Mouse (Mus musculus) liver, embryonic 13.5 days (tissue): ENCODE data around the gene Nploc4. TPM values are rescaled to one million over a fixed set of nuclear protein-coding genes. Genes with fewer than 3 reads are reported as not detected.
A peak's percentile ranks its signal among the peaks of the same experiment; 100 is the strongest.
"Not testable (repeated sequence)": the region's sequence is repeated elsewhere in the genome, so short reads cannot be mapped to it uniquely, and the experiment has no call there.

ENCODE experiments used
- ATAC-seq: fragments of 200-750 bp; cut with Nextera tagmentation; 2 replicates; pipeline ENCODE4 v1.8.0; 2017; ENCODE audit warnings: low read depth, mild to moderate bottlenecking, moderate number of reproducible peaks, moderate library complexity
- DNase-seq: peaks from one replicate; pipeline ENCODE4 v3.0.0; 2022
- H3K27ac ChIP-seq: fragments of 300-500 bp; sonication (generic); 2 replicates; pipeline ENCODE4 v1.5.1; 2015; ENCODE audit warnings: moderate library complexity, mild to moderate bottlenecking, inconsistent platforms
- H3K27me3 ChIP-seq: fragments of 300-500 bp; sonication (generic); 2 replicates; pipeline ENCODE4 v1.6.1; 2015; ENCODE audit warnings: mild to moderate bottlenecking, inconsistent platforms
- H3K36me3 ChIP-seq: fragments of 300-500 bp; sonication (generic); 2 replicates; pipeline ENCODE4 v1.6.1; 2015; ENCODE audit warnings: mild to moderate bottlenecking, inconsistent platforms
- H3K4me1 ChIP-seq: fragments of 300-500 bp; sonication (generic); replicated peaks from 2 replicates; pipeline ENCODE4 v1.6.1; 2015; ENCODE audit warnings: inconsistent platforms
- H3K4me2 ChIP-seq: fragments of 300-500 bp; sonication (generic); 2 replicates; pipeline ENCODE4 v1.6.1; 2015; ENCODE audit warnings: inconsistent platforms, mild to moderate bottlenecking, moderate library complexity
- H3K4me3 ChIP-seq: fragments of 300-500 bp; sonication (generic); replicated peaks from 2 replicates; pipeline ENCODE4 v1.5.1; 2015; ENCODE audit warnings: mild to moderate bottlenecking, inconsistent platforms
- H3K9ac ChIP-seq: fragments of 300-500 bp; sonication (generic); 2 replicates; pipeline ENCODE4 v1.6.1; 2015; ENCODE audit warnings: mild to moderate bottlenecking, inconsistent platforms
- H3K9me3 ChIP-seq: fragments of 300-500 bp; sonication (generic); replicated peaks from 2 replicates; pipeline ENCODE4 v1.6.1; 2016; ENCODE audit warnings: inconsistent platforms
- WGBS: fragments of 180-500 bp; shearing (Covaris S2); methylation state at CpG from one replicate; pipeline ENCODE4 v1.1.7; 2015; ENCODE audit not compliant: insufficient replicate concordance; 5-methylcytosine and 5-hydroxymethylcytosine counted together
- polyA plus RNA-seq: library from polyadenylated mRNA; unstranded; fragments of >200 nt; fragmentation: Nextera tagmentation; extraction: Ambion mirVana; gene quantifications from 2 replicates; pipeline ENCODE4 v1.2.1, GENCODE M21; 2015

The Nploc4 gene
- polyA plus RNA-seq, 1 experiment from 2014 or later, result 22.3 TPM

- Histone ChIP-seq H3K36me3 (no peaks in the 10 kb centered on the region), H3K9me3 (no peaks in the 10 kb centered on the region), H3K4me2 (no peak within 1 kb of the TSS), H3K27ac (no peak within 1 kb of the TSS), H3K4me3 (no peak within 1 kb of the TSS), H3K27me3 (no peaks in the 10 kb centered on the region), H3K4me1 (no peaks in the 10 kb centered on the region), H3K9ac (no peak within 1 kb of the TSS)
- ATAC-seq (no peak), DNase-seq (no peak)
- 81% methylated on average over 3 of the region's 3 CpGs for WGBS
Observed at GRCm38 (mm10) chr11:120442344-120442743, 4.8 kb upstream of the Nploc4 start, which contains the start of gene Tspan10. Tspan10 (plus strand) TSS chr11:120442644.

- Histone ChIP-seq H3K4me3 (peak overlapping the region; percentile 97), H3K9me3 (no peaks in the 10 kb centered on the region), H3K36me3 (peaks cover 23% of the 10 kb centered on the region), H3K27me3 (no peaks in the 10 kb centered on the region), H3K9ac (peak overlapping the region; percentile 96), H3K27ac (peak overlapping the region; percentile 93), H3K4me2 (peak overlapping the region; percentile 79), H3K4me1 (peaks cover 16% of the 10 kb centered on the region)
- ATAC-seq, result no peak
- DNase-seq, result no peak
- 26% methylated on average over 12 of the region's 12 CpGs for WGBS
Observed at GRCm38 (mm10) chr11:120437857-120438385, 413 bp upstream of the Nploc4 start.

GRCm38 (mm10) chr11:120426727-120427126, 10.8 kb downstream of the Nploc4 start:
- DNase-seq, result no peak
- ATAC-seq, result no peak
- no peak overlapping the region for H3K9ac ChIP-seq
- no peaks in the 10 kb centered on the region for H3K27me3 ChIP-seq
- H3K27ac ChIP-seq, result no peak overlapping the region
- H3K4me1 ChIP-seq, result no peaks in the 10 kb centered on the region
- WGBS, result 78% methylated on average over 3 of the region's 3 CpGs
- peaks cover 91% of the 10 kb centered on the region for H3K36me3 ChIP-seq
- H3K4me2 ChIP-seq, result no peak overlapping the region
- H3K4me3 ChIP-seq, result no peak overlapping the region
- H3K9me3 ChIP-seq, result no peaks in the 10 kb centered on the region

GRCm38 (mm10) chr11:120423569-120424295, 13.8 kb downstream of the Nploc4 start:
- peaks cover 94% of the 10 kb centered on the region for H3K36me3 ChIP-seq
- DNase-seq, result no peak

GRCm38 (mm10) chr11:120422651-120423568, 14.6 kb downstream of the Nploc4 start:
- H3K4me2 ChIP-seq, result no peak overlapping the region
- peaks cover 94% of the 10 kb centered on the region for H3K36me3 ChIP-seq
- H3K27me3 ChIP-seq, result no peaks in the 10 kb centered on the region
- H3K27ac ChIP-seq, result no peak overlapping the region
- 78% methylated on average over 13 of the region's 13 CpGs for WGBS
- H3K4me1 ChIP-seq, result no peaks in the 10 kb centered on the region
- DNase-seq (no peak), ATAC-seq (no peak)
- no peak overlapping the region for H3K9ac ChIP-seq
- H3K4me3 ChIP-seq, result no peak overlapping the region
- no peaks in the 10 kb centered on the region for H3K9me3 ChIP-seq

More at GRCm38 (mm10) chr11:120423569-120424295, 13.8 kb downstream of the Nploc4 start:
- Histone ChIP-seq H3K27me3 (no peaks in the 10 kb centered on the region), H3K4me3 (no peak overlapping the region), H3K4me2 (no peak overlapping the region), H3K27ac (no peak overlapping the region), H3K4me1 (no peaks in the 10 kb centered on the region), H3K9me3 (no peaks in the 10 kb centered on the region), H3K9ac (no peak overlapping the region)
- no peak for ATAC-seq
- WGBS, result 70% methylated on average over 9 of the region's 9 CpGs

- ATAC-seq (no peak), DNase-seq (no peak)
- Histone ChIP-seq H3K4me2 (no peak overlapping the region), H3K4me1 (no peaks in the 10 kb centered on the region), H3K27ac (no peak overlapping the region), H3K36me3 (peaks cover 98% of the 10 kb centered on the region), H3K9me3 (no peaks in the 10 kb centered on the region), H3K4me3 (no peak overlapping the region), H3K27me3 (no peaks in the 10 kb centered on the region), H3K9ac (no peak overlapping the region)
- 95% methylated on average over 1 of the region's 1 CpGs for WGBS
Observed at GRCm38 (mm10) chr11:120418592-120418991, 18.9 kb downstream of the Nploc4 start.

GRCm38 (mm10) chr11:120417852-120418251, 19.7 kb downstream of the Nploc4 start:
- WGBS, result 88% methylated on average over 7 of the region's 7 CpGs
- Histone ChIP-seq H3K4me1 (no peaks in the 10 kb centered on the region), H3K36me3 (peaks cover 98% of the 10 kb centered on the region), H3K9me3 (no peaks in the 10 kb centered on the region), H3K27ac (no peak overlapping the region), H3K4me2 (no peak overlapping the region), H3K4me3 (no peak overlapping the region), H3K27me3 (no peaks in the 10 kb centered on the region), H3K9ac (no peak overlapping the region)
- ATAC-seq (no peak), DNase-seq (no peak)

- ATAC-seq, H3K9ac ChIP-seq, H3K27me3 ChIP-seq, DNase-seq, H3K27ac ChIP-seq, H3K4me2 ChIP-seq, H3K4me1 ChIP-seq, H3K4me3 ChIP-seq, H3K9me3 ChIP-seq: not testable (repeated sequence)
- peaks cover 98% of the 10 kb centered on the region for H3K36me3 ChIP-seq
- 92% methylated on average over 7 of the region's 10 CpGs for WGBS
Observed at GRCm38 (mm10) chr11:120413621-120414020, 23.9 kb downstream of the Nploc4 start.

- Histone ChIP-seq H3K4me3 (no peak overlapping the region), H3K4me2 (no peak overlapping the region; the same call in 1 of the 2 replicates), H3K4me1 (peaks cover 37% of the 10 kb centered on the region), H3K36me3 (peaks cover 98% of the 10 kb centered on the region), H3K27me3 (no peaks in the 10 kb centered on the region), H3K27ac (peak overlapping the region; percentile 55), H3K9ac (no peak overlapping the region), H3K9me3 (no peaks in the 10 kb centered on the region)
- no peak for DNase-seq
- 61% methylated on average over 1 of the region's 1 CpGs for WGBS
- ATAC-seq, result no peak
Observed at GRCm38 (mm10) chr11:120406445-120406844, 31.1 kb downstream of the Nploc4 start.

GRCm38 (mm10) chr11:120405867-120406266, 31.6 kb downstream of the Nploc4 start:
- H3K27ac ChIP-seq, result peak overlapping the region; percentile 55
- DNase-seq (peak; percentile 73), ATAC-seq (peak; percentile 98)
- H3K4me1 ChIP-seq, result peaks cover 37% of the 10 kb centered on the region
- H3K4me2 ChIP-seq, result no peak overlapping the region; the same call in 1 of the 2 replicates
- no peak overlapping the region for H3K4me3 ChIP-seq
- no peak overlapping the region; the same call in 1 of the 2 replicates for H3K9ac ChIP-seq
- no peaks in the 10 kb centered on the region for H3K27me3 ChIP-seq
- 14% methylated on average over 3 of the region's 3 CpGs for WGBS
- H3K36me3 ChIP-seq, result peaks cover 98% of the 10 kb centered on the region
- H3K9me3 ChIP-seq, result no peaks in the 10 kb centered on the region

GRCm38 (mm10) chr11:120404814-120405213, 32.7 kb downstream of the Nploc4 start:
- no peak for ATAC-seq
- Histone ChIP-seq H3K27me3 (no peaks in the 10 kb centered on the region), H3K4me1 (peaks cover 47% of the 10 kb centered on the region), H3K9ac (no peak overlapping the region), H3K4me3 (no peak overlapping the region), H3K9me3 (no peaks in the 10 kb centered on the region), H3K4me2 (no peak overlapping the region), H3K27ac (no peak overlapping the region), H3K36me3 (peaks cover 98% of the 10 kb centered on the region)
- 58% methylated on average over 1 of the region's 1 CpGs for WGBS
- no peak for DNase-seq
